Mouse (Mus musculus): Measurements from ENCODE around the gene Dst.

GRCm38 (mm10) chr1:34042299-34042698, 134.3 kb downstream of the Dst start:
- TF ChIP-seq CTCF (IDR thresholded peaks at IDR 0.05; ENCODE audit: low read depth, low read length) (no peak), GATA1 (IDR thresholded peaks at IDR 0.05; ENCODE audit: borderline replicate concordance, low read length) (no peak)
